21 mouse cellular contexts compared by ENCODE assay signal in the genomic region with DNA sequence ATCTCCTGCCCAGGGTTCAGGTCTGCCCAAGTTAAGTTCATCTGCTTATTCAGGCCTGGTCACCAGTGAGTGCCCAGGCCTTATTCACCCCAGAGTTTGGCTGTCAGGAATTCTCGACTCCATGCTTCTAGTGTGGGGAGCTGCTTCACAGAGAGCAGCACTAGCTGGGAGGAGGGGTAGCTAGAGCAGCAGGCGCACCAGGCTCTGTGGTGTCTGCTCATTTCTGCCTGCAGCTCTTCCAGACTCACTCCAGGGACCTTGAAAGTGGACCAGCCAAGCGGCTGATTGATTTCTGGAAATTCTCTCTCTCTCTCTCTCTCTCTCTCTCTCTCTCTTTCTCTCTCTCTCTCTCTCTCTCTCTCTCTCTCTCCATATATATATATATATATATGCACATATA.
"Had no signal": no experiment of that assay in that cellular context is flagged by ENCODE, and none has a peak within 500 bp of the region (broad histone marks: within the 10 kb centered on the region; RNA-seq: fewer than 3 reads in every experiment).

No protein-coding gene starts in this region.

- H3K4me1 ChIP-seq: kidney, embryonic 15.5 days; liver, embryonic 12.5 days; lung, embryonic 15.5 days had no signal

- H3K36me3 ChIP-seq: kidney, embryonic 15.5 days; limb, embryonic 10.5 days; limb, embryonic 13.5 days; liver, embryonic 12.5 days; liver, embryonic 15.5 days; lung, embryonic 15.5 days; midbrain, embryonic 10.5 days; midbrain, embryonic 13.5 days; neural tube, embryonic 12.5 days had no signal

- H3K27ac ChIP-seq: kidney, embryonic 15.5 days; limb, embryonic 10.5 days; limb, embryonic 13.5 days; liver, embryonic 12.5 days; liver, embryonic 15.5 days; lung, embryonic 15.5 days; midbrain, embryonic 10.5 days; midbrain, embryonic 13.5 days; neural tube, embryonic 12.5 days had no signal

- H3K27me3 ChIP-seq: kidney, embryonic 15.5 days; limb, embryonic 13.5 days; liver, embryonic 12.5 days; liver, embryonic 15.5 days; lung, embryonic 15.5 days; megakaryocyte, embryonic 14.5 days; midbrain, embryonic 13.5 days; neural tube, embryonic 12.5 days had no signal

- H3K4me3 ChIP-seq: kidney, embryonic 15.5 days; limb, embryonic 10.5 days; limb, embryonic 13.5 days; liver, embryonic 12.5 days; liver, embryonic 15.5 days; lung, embryonic 15.5 days; megakaryocyte, embryonic 14.5 days; midbrain, embryonic 10.5 days; midbrain, embryonic 13.5 days; neural tube, embryonic 12.5 days had no signal

- DNase-seq: kidney, adult 11 months; kidney, adult 8-10 months; kidney, postnatal 10 days; kidney, postnatal 36 days; layer of hippocampus, adult 9-11 months; liver; lung, adult 18-20 months; lung, postnatal 10 days; lung, postnatal 36 days; thymus, adult 18-20 months; thymus, postnatal 25 days had no signal
